Mouse (Mus musculus) heart, embryonic 14.5 days (tissue): Measurements from ENCODE around the gene Scn10a. TPM values are rescaled to one million over a fixed set of nuclear protein-coding genes. Genes with fewer than 3 reads are reported as not detected.

ENCODE experiments used
- ATAC-seq: fragments of 200-750 bp; cut with Nextera tagmentation; 2 replicates; pipeline ENCODE4 v1.8.0; 2017; ENCODE audit warnings: low read depth, moderate TSS enrichment; ENCODE audit not compliant: insufficient number of reproducible peaks, insufficient read depth, low FRiP score
- H3K27ac ChIP-seq, 2 experiments: fragments of 200-500 bp in 1 of 2; fragments of 300-500 bp in 1 of 2; sonication (generic) in 1 of 2; replicated peaks in 1 of 2; 2 replicates each; pipeline ENCODE4 v1.5.1; 2012 to 2014; ENCODE audit warnings: low read depth in 2 of 2, low read length in 2 of 2, control low read depth in 1 of 2, mild to moderate bottlenecking in 1 of 2, mixed read lengths in 1 of 2; ENCODE audit not compliant: control insufficient read depth in 1 of 2, insufficient read depth in 1 of 2
- H3K27me3 ChIP-seq: fragments of 300-500 bp; sonication (generic); 2 replicates; pipeline ENCODE4 v1.6.1; 2014; ENCODE audit warnings: mild to moderate bottlenecking, low read length, control low read depth; ENCODE audit not compliant: control insufficient read depth, insufficient read depth
- H3K36me3 ChIP-seq: fragments of 300-500 bp; sonication (generic); 2 replicates; pipeline ENCODE4 v1.6.1; 2014; ENCODE audit warnings: mild to moderate bottlenecking, control low read depth, low read length, mixed read lengths; ENCODE audit not compliant: control insufficient read depth, insufficient read depth
- H3K4me1 ChIP-seq, 2 experiments: fragments of 200-500 bp in 1 of 2; fragments of 300-500 bp in 1 of 2; sonication (generic) in 1 of 2; 2 replicates each; pipeline ENCODE4 v1.6.1; 2012 to 2014; ENCODE audit warnings: low read length in 2 of 2, control low read depth in 1 of 2, mixed read lengths in 1 of 2; ENCODE audit not compliant: control insufficient read depth in 2 of 2, insufficient read depth in 2 of 2
- H3K4me2 ChIP-seq: fragments of 300-500 bp; sonication (generic); 2 replicates; pipeline ENCODE4 v1.6.1; 2014; ENCODE audit warnings: mild to moderate bottlenecking, low read length
- H3K4me3 ChIP-seq, 2 experiments: fragments of 200-500 bp in 1 of 2; fragments of 300-500 bp in 1 of 2; sonication (generic) in 1 of 2; 2 replicates each; pipeline ENCODE4 v1.5.1; 2012 to 2014; ENCODE audit warnings: low read length in 2 of 2, mild to moderate bottlenecking in 2 of 2, control low read depth in 1 of 2, low read depth in 1 of 2, moderate library complexity in 1 of 2; ENCODE audit not compliant: control insufficient read depth in 1 of 2, insufficient read depth in 1 of 2
- H3K9ac ChIP-seq: fragments of 300-500 bp; sonication (generic); 2 replicates; pipeline ENCODE4 v1.6.1; 2014; ENCODE audit warnings: mild to moderate bottlenecking, low read length
- H3K9me3 ChIP-seq: fragments of 300-500 bp; sonication (generic); 2 replicates; pipeline ENCODE4 v1.6.1; 2016; ENCODE audit warnings: low read length, control low read depth; ENCODE audit not compliant: control insufficient read depth
- WGBS: fragments of 180-500 bp; shearing (Covaris S2); extraction: QIAGEN DNeasy Blood & Tissue Kit; methylation state at CpG from one replicate; pipeline ENCODE4 v1.1.7; 2014; 5-methylcytosine and 5-hydroxymethylcytosine counted together
- polyA plus RNA-seq: library from polyadenylated mRNA; unstranded; fragments of >200 nt; fragmentation: Nextera tagmentation; extraction: Ambion mirVana; gene quantifications from 2 replicates; pipeline ENCODE4 v1.2.1, GENCODE M21; 2014

The Scn10a gene
- polyA plus RNA-seq, 1 experiment from 2014 or later = 1.1 TPM

- Histone ChIP-seq H3K4me1 (peaks cover 38 to 41% of the 10 kb centered on the region in 2 experiments), H3K4me2 (peak overlapping the region; percentile 18), H3K9me3 (no peaks in the 10 kb centered on the region), H3K27ac (peak overlapping the region; percentile 16 to 90; a peak in 3 of 4 replicates), H3K9ac (peak overlapping the region; percentile 21), H3K27me3 (no peaks in the 10 kb centered on the region), H3K4me3 (no peak overlapping the region), H3K36me3 (no peaks in the 10 kb centered on the region)
- ATAC-seq = 0 out of 2 replicates have a peak, but pooled peaks have one; percentile 18
- WGBS = 21% methylated on average over 11 of the region's 11 CpGs
Observed at GRCm38 (mm10) chr9:119634216-119634843, 84.8 kb downstream of the Scn10a start.

- H3K9me3 ChIP-seq = no peaks in the 10 kb centered on the region
- no peak overlapping the region for H3K4me2 ChIP-seq
- no peaks in the 10 kb centered on the region for H3K36me3 ChIP-seq
- 77% methylated on average over 5 of the region's 5 CpGs for WGBS
- no peak overlapping the region for H3K9ac ChIP-seq
- no peak for ATAC-seq
- H3K27ac ChIP-seq = peak overlapping the region in 1 of 2 experiments; percentile 90; a peak in 2 of 4 replicates
- no peaks in the 10 kb centered on the region for H3K27me3 ChIP-seq
- peaks cover 38 to 41% of the 10 kb centered on the region in 2 experiments for H3K4me1 ChIP-seq
- no peak overlapping the region for H3K4me3 ChIP-seq
Observed at GRCm38 (mm10) chr9:119633475-119633874, 85.6 kb downstream of the Scn10a start.

DNA sequence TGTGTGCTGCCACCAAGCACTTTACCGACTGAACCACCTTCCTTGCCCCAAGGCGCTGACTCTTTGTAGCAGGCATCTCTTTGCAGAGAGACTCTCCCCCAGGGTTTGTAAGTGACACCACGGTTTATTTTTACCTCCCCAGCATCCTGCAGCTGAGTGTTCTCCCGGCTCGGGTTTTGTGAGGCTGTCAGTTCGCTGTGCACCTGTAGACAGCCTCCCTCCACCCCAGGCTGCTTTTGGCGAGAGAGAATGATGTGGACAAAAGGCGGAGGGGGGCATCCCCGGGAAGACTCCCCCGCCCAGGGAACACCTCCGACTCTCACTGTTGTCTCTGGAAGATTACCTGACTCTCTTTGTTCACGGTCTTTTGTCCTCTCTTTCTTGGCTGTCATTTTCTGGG is 86.3 kb downstream of the Scn10a start:
- Histone ChIP-seq H3K27me3 (no peaks in the 10 kb centered on the region), H3K4me2 (peak overlapping the region; percentile 40), H3K4me1 (peaks cover 38 to 41% of the 10 kb centered on the region in 2 experiments), H3K36me3 (no peaks in the 10 kb centered on the region), H3K4me3 (no peak overlapping the region), H3K9ac (no peak overlapping the region), H3K27ac (peak overlapping the region; percentile 86 to 90), H3K9me3 (no peaks in the 10 kb centered on the region)
- WGBS = 16% methylated on average over 12 of the region's 12 CpGs
- no peak for ATAC-seq

DNA sequence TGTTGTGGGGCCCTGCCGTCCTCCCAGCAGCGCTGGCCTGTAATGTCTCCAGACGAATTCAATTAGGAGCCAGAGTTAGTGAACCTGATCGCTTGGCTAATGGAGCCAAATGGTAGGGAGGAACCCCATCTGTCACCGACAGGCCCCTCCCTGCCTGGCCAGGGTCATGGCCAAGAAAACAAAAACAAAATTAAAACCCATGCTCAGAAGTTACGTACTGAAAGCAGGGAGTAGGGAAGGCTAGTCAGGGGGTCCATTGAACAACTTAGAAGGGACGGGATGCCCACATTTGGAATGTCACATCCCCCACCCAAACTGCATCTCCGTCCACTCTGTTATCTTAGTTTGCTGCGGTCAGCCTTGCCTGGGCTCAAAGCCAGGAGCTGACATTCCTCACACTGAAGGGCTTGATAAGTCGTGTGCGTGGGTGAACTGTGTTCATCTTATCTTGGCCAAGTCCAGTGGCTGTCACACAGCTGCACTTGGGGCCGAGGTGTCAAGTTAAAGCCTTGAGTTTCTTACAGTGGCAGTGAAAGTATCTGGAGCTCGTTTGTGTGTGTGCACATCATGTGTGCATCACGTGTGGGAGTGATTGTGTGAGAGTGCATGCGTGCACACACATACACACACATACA is 87.1 kb downstream of the Scn10a start:
- Histone ChIP-seq H3K9ac (no peak overlapping the region), H3K27ac (peak overlapping the region; percentile 86 to 90), H3K4me1 (peaks cover 38 to 41% of the 10 kb centered on the region in 2 experiments), H3K4me3 (no peak overlapping the region), H3K9me3 (no peaks in the 10 kb centered on the region), H3K4me2 (peak overlapping the region; percentile 40), H3K36me3 (no peaks in the 10 kb centered on the region), H3K27me3 (no peaks in the 10 kb centered on the region)
- WGBS = 5% methylated on average over 15 of the region's 15 CpGs
- ATAC-seq = peak; percentile 71

GRCm38 (mm10) chr9:119631393-119631898 is 87.7 kb downstream of the Scn10a start:
- Histone ChIP-seq H3K4me2 (peak overlapping the region; percentile 40), H3K9ac (no peak overlapping the region), H3K27me3 (no peaks in the 10 kb centered on the region), H3K4me1 (peaks cover 38 to 41% of the 10 kb centered on the region in 2 experiments), H3K4me3 (no peak overlapping the region), H3K27ac (peak overlapping the region; percentile 86 to 90), H3K36me3 (no peaks in the 10 kb centered on the region), H3K9me3 (no peaks in the 10 kb centered on the region)
- WGBS = 67% methylated on average over 13 of the region's 13 CpGs
- no peak for ATAC-seq

DNA sequence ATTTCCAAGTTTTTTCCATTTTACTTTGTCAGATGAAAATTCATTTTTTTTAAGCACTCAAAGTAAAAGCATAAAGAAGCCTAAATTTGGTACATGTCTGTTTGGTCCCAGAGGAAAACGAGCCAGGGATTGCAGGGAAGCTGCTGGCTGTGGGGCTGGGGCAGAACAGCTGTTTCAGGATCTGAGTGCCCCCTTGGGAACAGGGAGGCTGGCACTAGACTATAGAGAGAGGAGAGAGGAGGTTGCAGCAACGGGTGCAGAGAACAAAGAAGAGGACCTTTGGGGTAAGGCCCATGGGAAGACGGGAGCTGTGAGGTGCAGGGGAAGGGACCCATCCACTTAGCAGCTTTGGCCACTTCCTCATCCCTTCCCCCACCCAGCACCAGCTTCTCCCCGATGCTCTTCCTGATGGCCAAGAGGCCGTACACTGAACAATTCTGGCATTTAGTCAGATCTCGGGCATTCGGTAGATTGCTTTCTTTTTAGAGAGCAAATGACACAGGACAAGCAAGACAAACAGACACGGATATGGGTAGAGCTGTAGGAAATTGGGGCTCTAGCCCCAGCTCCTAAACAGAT is 90.3 kb downstream of the Scn10a start:
- 57% methylated on average over 8 of the region's 8 CpGs for WGBS
- no peak for ATAC-seq
- H3K27me3 ChIP-seq = no peaks in the 10 kb centered on the region
- H3K4me3 ChIP-seq = no peak overlapping the region
- no peak overlapping the region for H3K4me2 ChIP-seq
- peaks cover 25 to 34% of the 10 kb centered on the region in 2 experiments for H3K4me1 ChIP-seq
- H3K27ac ChIP-seq = no peak overlapping the region
- H3K36me3 ChIP-seq = no peaks in the 10 kb centered on the region
- no peak overlapping the region for H3K9ac ChIP-seq
- H3K9me3 ChIP-seq = peaks cover 6% of the 10 kb centered on the region

DNA sequence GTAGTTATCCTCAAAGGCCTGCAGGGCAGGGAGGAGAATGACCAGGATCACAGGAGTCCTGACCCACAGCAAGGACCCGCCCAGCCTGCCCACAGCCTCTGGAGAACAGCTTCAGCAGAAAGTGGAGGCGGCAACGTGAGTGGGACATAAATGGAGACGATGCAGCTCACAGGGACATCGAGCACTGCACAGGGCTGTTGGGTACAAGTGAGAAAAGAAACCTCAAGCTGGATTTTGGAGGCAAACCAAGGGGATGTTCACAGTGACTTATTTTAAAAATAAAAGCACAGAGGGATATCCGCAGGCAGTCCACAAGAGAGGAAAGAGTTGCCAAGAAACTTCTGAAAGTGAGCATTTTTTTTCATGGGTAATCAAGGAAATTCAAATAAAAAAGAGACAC is 91.9 kb downstream of the Scn10a start:
- no peak overlapping the region for H3K9ac ChIP-seq
- H3K4me2 ChIP-seq = no peak overlapping the region
- H3K36me3 ChIP-seq = no peaks in the 10 kb centered on the region
- H3K4me1 ChIP-seq = peaks cover 16 to 22% of the 10 kb centered on the region in 2 experiments
- 65% methylated on average over 6 of the region's 6 CpGs for WGBS
- H3K4me3 ChIP-seq = no peak overlapping the region
- H3K9me3 ChIP-seq = peaks cover 6% of the 10 kb centered on the region
- no peak for ATAC-seq
- H3K27me3 ChIP-seq = no peaks in the 10 kb centered on the region
- no peak overlapping the region for H3K27ac ChIP-seq
